In genomic region chr19:10395174-10395573, GRCm38 (mm10) we compare ENCODE assay signal across 8 mouse cellular contexts. TPM values are rescaled to one million over a fixed set of nuclear protein-coding genes. Genes with fewer than 3 reads are reported as not detected.
DNase-seq lines count a peak whose midpoint lies in the region; ATAC-seq lines count a peak whose summit lies in the region.

No protein-coding gene starts in this region.

- no peak overlapping the region for H3K9ac ChIP-seq in hindbrain, embryonic 13.5 days
- 0 out of 2 replicates have a peak overlapping the region, but pooled peaks have one; percentile 16 for H3K9ac ChIP-seq in neural tube, embryonic 14.5 days (replicated peaks; ENCODE audit: low read depth, low read length)

- 19% methylated on average over 8 of the region's 8 CpGs for WGBS in hindbrain, embryonic 13.5 days
- WGBS in neural tube, embryonic 14.5 days = 14% methylated on average over 8 of the region's 8 CpGs

- intact Hi-C loops in left cerebral cortex, postnatal 4 days (cut with DNase I) = loop anchor here (2.0 kb wide), 1 partner anchor 52 kb away; no protein-coding TSS in a partner anchor
- intact Hi-C loops in left cerebral cortex, postnatal 36 days (cut with DNase I) = loop anchor here (5.0 kb wide), 1 partner anchor 37 kb away; no protein-coding TSS in a partner anchor

- no peaks in the 10 kb centered on the region for H3K9me3 ChIP-seq in hindbrain, embryonic 13.5 days
- no peaks in the 10 kb centered on the region for H3K9me3 ChIP-seq in neural tube, embryonic 14.5 days (ENCODE audit: control insufficient read depth, low read length)

- peak; percentile 34; the same call in 1 of the 2 replicates for ATAC-seq in hindbrain, embryonic 13.5 days (ENCODE audit: low FRiP score)
- ATAC-seq in neural tube, embryonic 14.5 days (ENCODE audit: low read depth) = peak; percentile 35; the same call in 1 of the 2 replicates
- ATAC-seq in megakaryocyte-erythroid progenitor cell, adult 5-6 weeks (replicated peaks; ENCODE audit: low FRiP score, low TSS enrichment, poor library complexity, severe bottlenecking) = no peak

- no peak overlapping the region for H3K4me2 ChIP-seq in hindbrain, embryonic 13.5 days
- H3K4me2 ChIP-seq in neural tube, embryonic 14.5 days (ENCODE audit: low read depth, low read length) = no peak overlapping the region

- peak overlapping the region; percentile 73 for H3K27ac ChIP-seq in hindbrain, embryonic 13.5 days
- H3K27ac ChIP-seq in neural tube, embryonic 14.5 days (ENCODE audit: low read depth, low read length) = no peak overlapping the region

- no peak overlapping the region for H3K4me3 ChIP-seq in hindbrain, embryonic 13.5 days
- no peak overlapping the region for H3K4me3 ChIP-seq in neural tube, embryonic 14.5 days (ENCODE audit: low read depth, low read length)

- peak; percentile 77 for DNase-seq in left cerebral cortex, postnatal 4 days
- no peak for DNase-seq in left cerebral cortex, postnatal 36 days (ENCODE audit: low spot score in 2 of 2)
- peak; percentile 83 to 86 for DNase-seq in cerebellum, postnatal 10 days
- no peak for DNase-seq in layer of hippocampus, adult 8-10 months (ENCODE audit: low spot score in 2 of 2)
- no peak for DNase-seq in thymus, postnatal 4 days

- peaks cover 9% of the 10 kb centered on the region for H3K27me3 ChIP-seq in hindbrain, embryonic 13.5 days
- no peaks in the 10 kb centered on the region for H3K27me3 ChIP-seq in neural tube, embryonic 14.5 days (ENCODE audit: control insufficient read depth, insufficient read depth, low read length)

- peaks cover 48% of the 10 kb centered on the region for H3K4me1 ChIP-seq in hindbrain, embryonic 13.5 days (replicated peaks)
- H3K4me1 ChIP-seq in neural tube, embryonic 14.5 days (ENCODE audit: control insufficient read depth, insufficient read depth, low read length) = peaks cover 22% of the 10 kb centered on the region

- H3K36me3 ChIP-seq in hindbrain, embryonic 13.5 days = no peaks in the 10 kb centered on the region
- no peaks in the 10 kb centered on the region for H3K36me3 ChIP-seq in neural tube, embryonic 14.5 days (ENCODE audit: control insufficient read depth, insufficient read depth, low read length)

RNA-seq across cellular contexts. Expression of gene Syt7, which starts 6.3 kb away (rescaled TPM):
- total RNA-seq in left cerebral cortex, postnatal 4 days (2021) = 100 to 1,000 TPM; 209 to 213 TPM
- 100 to 1,000 TPM; 331 to 365 TPM for total RNA-seq in left cerebral cortex, postnatal 36 days (2021)
- 7.9 and 8.4 TPM in 2 replicates for polyA plus RNA-seq in hindbrain, embryonic 13.5 days (2015; fragmentation: Nextera tagmentation; extraction: Ambion mirVana)
- polyA plus RNA-seq in neural tube, embryonic 14.5 days (2014; fragmentation: Nextera tagmentation; extraction: Ambion mirVana) = 11.4 and 15.5 TPM in 2 replicates
- total RNA-seq in megakaryocyte-erythroid progenitor cell, adult 5-6 weeks (2014; fragmentation: Nextera tagmentation) = not detected in 2 replicates
- total RNA-seq in megakaryocyte-erythroid progenitor cell, adult 5-6 weeks (2017) = not detected in 2 replicates
- 100 to 1,000 TPM; 241 to 317 (median 281) TPM for total RNA-seq in layer of hippocampus, adult 8-10 months (2022)

Comparison
In these comparisons a context has a peak if more than half of its experiments do, and no peak if none do; other contexts are left out.
1. DNase-seq: peak in left cerebral cortex, postnatal 4 days (single experiment) and cerebellum, postnatal 10 days (2 of 2); none in left cerebral cortex, postnatal 36 days (0 of 2), layer of hippocampus, adult 8-10 months (0 of 2) and thymus, postnatal 4 days (single experiment).
2. RNA of gene Syt7, which starts 6.3 kb away (total RNA-seq): 331 to 365 TPM in left cerebral cortex, postnatal 36 days, 241 to 317 TPM in layer of hippocampus, adult 8-10 months and 209 to 213 TPM in left cerebral cortex, postnatal 4 days; not detected in megakaryocyte-erythroid progenitor cell, adult 5-6 weeks; every median in the first group is over 100 times any median in the second.